Mouse (Mus musculus) WW6 (cell line): ENCODE results near the gene Trh.

Experiments used
- DNase-seq: peaks from one replicate; pipeline ENCODE4 v3.0.0-alpha.2; 2013; ENCODE audit warnings: low read depth, low spot score

Gene Trh

DNA sequence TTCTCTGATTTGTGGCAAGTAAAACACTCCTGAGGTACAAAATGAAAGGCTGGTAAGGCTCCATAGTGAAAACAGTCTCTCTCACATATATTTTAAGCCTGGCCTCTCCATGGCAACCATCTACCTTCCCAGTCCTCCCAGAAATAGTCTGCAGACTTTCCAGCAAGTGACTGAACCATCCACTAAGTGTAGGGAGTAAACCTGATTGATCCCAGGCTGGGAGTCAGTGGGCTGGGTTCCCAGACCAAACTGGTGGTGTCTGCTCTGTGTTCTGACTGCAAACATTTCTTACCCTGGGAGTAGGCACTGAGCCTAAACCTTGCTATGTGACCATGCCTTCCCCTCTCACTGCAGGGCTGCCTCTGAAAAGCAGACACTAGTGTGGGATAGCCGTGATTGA is 19.5 kb downstream of the Trh start:
- DNase-seq = no peak

DNA sequence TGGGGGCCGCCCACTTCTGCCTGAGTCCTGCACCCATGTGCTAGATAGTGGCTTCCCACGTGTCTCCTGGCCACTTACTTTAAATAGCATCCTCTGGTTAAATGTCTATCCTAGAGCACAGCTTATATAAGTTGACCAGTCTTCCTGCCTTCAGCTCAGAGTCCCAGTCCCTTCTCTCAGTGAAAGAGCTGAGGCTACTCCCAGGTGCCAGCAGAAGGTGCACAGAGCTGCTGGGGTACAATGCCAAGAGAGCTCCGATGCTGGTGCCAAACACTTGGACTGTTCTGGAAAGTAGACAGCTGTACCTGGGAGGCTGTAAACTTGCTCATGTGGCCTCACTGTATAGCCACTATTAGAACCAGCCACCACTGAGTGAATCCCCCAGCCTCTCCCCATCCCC is 22.4 kb downstream of the Trh start:
- DNase-seq = no peak

DNA sequence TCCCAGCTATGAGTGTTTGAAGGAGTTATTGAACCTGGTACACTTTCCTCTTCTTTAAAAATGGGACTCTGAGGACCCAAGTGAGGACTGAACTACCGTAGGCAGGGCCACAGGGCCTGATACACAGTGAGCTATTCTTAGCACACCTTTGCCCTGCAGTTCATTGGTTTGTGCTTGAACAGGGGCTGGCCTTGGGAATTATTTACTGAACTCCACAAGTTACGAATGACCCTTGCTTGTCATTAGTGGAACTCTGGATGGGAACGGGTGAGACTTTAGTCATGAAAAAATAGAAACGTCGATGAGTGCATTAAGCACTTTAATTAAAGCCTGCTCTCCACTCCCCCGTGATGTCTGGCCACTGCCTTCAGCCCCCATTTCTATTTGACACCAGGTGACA is 22.8 kb downstream of the Trh start:
- no peak for DNase-seq

DNA sequence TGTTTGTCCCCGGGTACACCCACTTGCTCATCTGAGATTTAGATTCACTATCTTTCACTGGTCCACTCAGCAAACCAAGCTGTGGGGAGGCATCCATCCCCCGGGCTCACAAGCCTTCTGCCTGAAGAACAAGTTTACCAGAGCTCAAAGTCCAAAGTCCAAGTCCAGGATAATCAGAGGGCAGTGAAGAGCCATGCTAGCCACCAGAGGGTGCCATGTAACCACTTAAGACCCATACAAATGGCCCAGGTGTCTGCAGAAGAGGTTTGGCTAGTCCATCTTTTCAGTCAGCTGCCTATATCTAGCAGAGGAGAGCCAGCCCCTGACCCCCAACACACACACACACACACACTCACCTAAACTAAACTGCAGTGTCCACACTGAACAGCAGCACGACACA is 25.0 kb downstream of the Trh start:
- DNase-seq = peak; percentile 29

DNA sequence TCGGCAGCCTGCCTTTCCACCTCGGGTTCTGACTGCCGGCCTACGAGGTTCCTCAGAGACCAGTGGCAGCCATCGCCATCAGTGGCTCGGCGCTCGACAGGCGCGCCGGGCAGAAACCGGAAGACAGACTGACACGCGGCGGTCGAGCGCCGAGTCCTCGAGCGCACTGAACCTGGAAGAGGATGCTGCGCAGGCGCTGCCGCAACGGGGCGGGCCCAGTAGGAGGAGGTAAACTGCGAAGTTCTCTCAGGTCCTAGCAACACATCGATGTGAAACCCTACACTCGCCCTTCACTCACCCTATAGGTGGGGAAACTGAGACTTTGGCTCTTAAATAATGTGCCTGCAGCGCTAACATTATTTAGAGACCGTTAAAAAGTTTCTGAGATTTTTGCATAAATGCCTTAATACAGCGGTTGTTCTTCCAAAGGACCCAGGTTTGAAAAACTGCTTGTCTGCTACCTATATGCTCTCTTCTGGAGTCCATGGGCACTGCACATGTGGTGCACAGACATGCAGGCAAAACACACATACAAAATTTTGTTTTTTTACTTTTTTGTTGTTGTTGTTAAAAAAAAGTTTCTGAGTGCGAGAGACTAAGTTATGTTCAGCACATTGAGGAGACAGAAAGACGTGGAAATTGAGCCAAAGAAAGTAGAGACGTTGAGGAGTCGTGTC is 29.5 kb downstream of the Trh start, which contains the start of gene Rbsn:
TSS of gene Rbsn (minus strand) at position 153 of the 677 bp plus-strand sequence.
- peak; percentile 84 for DNase-seq

DNA sequence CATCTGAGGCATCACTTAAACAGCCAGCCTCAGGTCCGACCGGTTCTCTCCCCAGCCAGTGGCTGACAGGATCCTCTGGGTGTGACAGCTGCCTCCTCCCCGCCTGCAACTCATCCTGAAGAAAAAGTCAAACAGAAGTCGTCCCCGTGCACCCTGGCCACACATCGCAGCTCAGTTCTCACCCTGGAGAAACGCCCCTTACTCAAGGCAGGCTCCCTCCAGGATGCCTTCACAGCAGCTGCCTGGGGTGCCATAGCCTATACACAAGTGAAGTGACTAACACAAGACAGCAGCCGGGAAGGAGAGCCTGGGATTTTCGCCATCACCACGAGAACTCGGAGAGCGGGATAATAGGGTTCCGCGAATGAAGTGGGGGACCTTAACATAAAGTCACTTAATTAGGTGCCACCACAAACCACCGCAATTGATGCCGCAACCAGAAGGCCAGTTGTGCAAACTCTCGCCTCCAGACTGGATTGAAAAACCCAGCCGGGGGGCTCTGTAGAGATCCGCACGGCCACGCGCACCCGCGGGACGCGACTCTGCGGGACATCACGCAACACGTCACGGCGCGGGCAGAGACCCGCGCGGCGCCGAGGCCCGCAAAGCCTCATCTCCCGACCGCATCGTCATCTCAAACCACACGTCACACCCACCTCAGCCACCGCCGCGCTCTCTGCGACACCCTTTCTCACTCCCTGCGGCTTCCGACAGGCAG is 30.2 kb downstream of the Trh start:
- DNase-seq = no peak

DNA sequence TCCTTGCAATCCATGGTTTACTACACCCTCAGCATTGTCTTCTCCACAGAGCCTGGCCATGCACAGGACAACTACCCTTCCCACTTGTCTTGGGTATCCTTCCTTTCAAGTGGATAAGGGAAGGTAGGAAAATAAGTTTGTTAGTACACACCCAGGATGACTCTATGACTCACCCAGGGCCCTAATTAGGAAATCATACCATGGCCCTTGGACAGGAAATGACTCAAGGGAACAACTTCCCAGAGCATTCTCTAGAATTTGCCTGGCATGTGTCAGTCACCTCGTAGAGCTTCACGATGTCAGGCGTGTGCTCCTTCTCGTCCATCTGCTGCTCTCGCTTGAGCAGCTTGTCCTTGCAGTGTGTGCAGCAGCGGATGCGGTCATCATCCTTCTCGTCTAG is 45.0 kb downstream of the Trh start:
- no peak for DNase-seq
